Mouse (Mus musculus) embryonic facial prominence, embryonic 11.5 days (tissue): ENCODE measurements around the gene Celf5. TPM values are rescaled to one million over a fixed set of nuclear protein-coding genes. Genes with fewer than 3 reads are reported as not detected.

Experiments
- ATAC-seq: fragments of 200-750 bp; cut with Nextera tagmentation; replicated peaks from 2 replicates; pipeline ENCODE4 v1.8.0; 2017; ENCODE audit warnings: low read depth; ENCODE audit not compliant: insufficient number of reproducible peaks, low FRiP score, low TSS enrichment
- DNase-seq: peaks from one replicate; pipeline ENCODE4 v3.0.0-alpha.2; 2015; ENCODE audit warnings: low spot score
- H3K27ac ChIP-seq: fragments of 300-500 bp; sonication (generic); replicated peaks from 2 replicates; pipeline ENCODE4 v1.5.1; 2014; ENCODE audit warnings: mild to moderate bottlenecking, low read depth, low read length, control low read depth
- H3K27me3 ChIP-seq: fragments of 300-500 bp; sonication (generic); 2 replicates; pipeline ENCODE4 v1.6.1; 2014; ENCODE audit warnings: mild to moderate bottlenecking, low read length, moderate library complexity, mixed read lengths; ENCODE audit not compliant: control insufficient read depth, insufficient read depth
- H3K36me3 ChIP-seq: fragments of 300-500 bp; sonication (generic); replicated peaks from 2 replicates; pipeline ENCODE4 v1.6.1; 2014; ENCODE audit warnings: low read depth, mild to moderate bottlenecking, low read length, moderate library complexity, mixed read lengths; ENCODE audit not compliant: control insufficient read depth, insufficient read depth
- H3K4me1 ChIP-seq: fragments of 300-500 bp; sonication (generic); 2 replicates; pipeline ENCODE4 v1.6.1; 2014; ENCODE audit warnings: low read length, mixed read lengths; ENCODE audit not compliant: control insufficient read depth, insufficient read depth
- H3K4me2 ChIP-seq: fragments of 300-500 bp; sonication (generic); 2 replicates; pipeline ENCODE4 v1.6.1; 2014; ENCODE audit warnings: low read depth, mild to moderate bottlenecking, control low read depth, low read length, moderate library complexity
- H3K4me3 ChIP-seq: fragments of 300-500 bp; sonication (generic); 2 replicates; pipeline ENCODE4 v1.5.1; 2014; ENCODE audit warnings: low read depth, low read length, control low read depth
- H3K9ac ChIP-seq: fragments of 300-500 bp; sonication (generic); replicated peaks from 2 replicates; pipeline ENCODE4 v1.6.1; 2014; ENCODE audit warnings: mild to moderate bottlenecking, control low read depth, low read length
- H3K9me3 ChIP-seq: fragments of 300-500 bp; sonication (generic); replicated peaks from 2 replicates; pipeline ENCODE4 v1.6.1; 2016; ENCODE audit warnings: mild to moderate bottlenecking, low read length, inconsistent platforms, mixed read lengths; ENCODE audit not compliant: control insufficient read depth
- WGBS: fragments of 180-500 bp; shearing (Covaris S2); extraction: QIAGEN DNeasy Blood & Tissue Kit; methylation state at CpG from one replicate; pipeline ENCODE4 v1.1.7; 2014; 5-methylcytosine and 5-hydroxymethylcytosine counted together
- polyA plus RNA-seq: library from polyadenylated mRNA; unstranded; fragments of >200 nt; fragmentation: Nextera tagmentation; extraction: Ambion mirVana; gene quantifications from 2 replicates; pipeline ENCODE4 v1.2.1, GENCODE M21; 2014

Gene Celf5
- polyA plus RNA-seq, 1 experiment from 2014 or later: 2.5 TPM

DNA sequence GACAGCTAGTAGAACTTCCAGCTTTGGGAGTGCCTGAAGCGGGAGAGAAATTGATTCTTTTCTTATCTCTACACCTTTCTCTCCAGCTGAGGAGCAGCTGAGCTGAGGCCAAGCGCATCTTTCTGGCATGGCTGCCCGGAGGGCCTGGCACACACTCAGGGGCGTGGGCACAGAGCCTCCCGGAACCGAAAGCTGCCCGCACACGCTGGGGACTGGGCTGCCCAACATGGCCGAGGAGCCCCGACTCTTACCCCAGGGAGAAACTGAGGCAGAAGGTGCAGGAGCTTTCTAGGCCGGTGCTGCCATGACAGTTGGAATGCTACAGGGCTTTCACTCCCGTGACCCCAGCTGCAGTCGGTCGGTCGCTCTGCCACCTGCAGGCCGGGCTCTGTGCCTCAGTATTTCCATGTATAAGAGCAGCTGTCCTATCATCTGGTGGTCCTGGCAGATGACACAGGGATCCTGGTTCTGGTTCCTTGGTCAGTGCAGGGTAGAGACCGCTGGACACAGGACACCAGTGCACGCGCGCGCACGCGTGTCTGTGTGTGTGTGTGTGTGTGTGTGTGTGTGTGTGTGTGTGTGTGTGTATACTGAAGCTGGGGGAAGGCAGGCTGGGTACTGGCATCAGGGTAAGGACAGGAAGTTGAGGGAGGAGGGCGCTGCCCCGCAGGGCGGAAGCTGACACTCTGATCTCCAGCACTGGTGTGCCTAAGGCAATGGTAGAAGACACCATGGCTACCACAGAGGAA, 48.8 kb downstream of the Celf5 start:
- H3K4me2 ChIP-seq: no peak overlapping the region
- H3K27ac ChIP-seq: no peak overlapping the region
- peaks cover 3% of the 10 kb centered on the region for H3K4me1 ChIP-seq
- no peak overlapping the region for H3K4me3 ChIP-seq
- no peaks in the 10 kb centered on the region for H3K36me3 ChIP-seq
- H3K9ac ChIP-seq: no peak overlapping the region
- DNase-seq (no peak), ATAC-seq (no peak)
- H3K27me3 ChIP-seq: no peaks in the 10 kb centered on the region
- H3K9me3 ChIP-seq: no peaks in the 10 kb centered on the region
- 72% methylated on average over 26 of the region's 26 CpGs for WGBS

DNA sequence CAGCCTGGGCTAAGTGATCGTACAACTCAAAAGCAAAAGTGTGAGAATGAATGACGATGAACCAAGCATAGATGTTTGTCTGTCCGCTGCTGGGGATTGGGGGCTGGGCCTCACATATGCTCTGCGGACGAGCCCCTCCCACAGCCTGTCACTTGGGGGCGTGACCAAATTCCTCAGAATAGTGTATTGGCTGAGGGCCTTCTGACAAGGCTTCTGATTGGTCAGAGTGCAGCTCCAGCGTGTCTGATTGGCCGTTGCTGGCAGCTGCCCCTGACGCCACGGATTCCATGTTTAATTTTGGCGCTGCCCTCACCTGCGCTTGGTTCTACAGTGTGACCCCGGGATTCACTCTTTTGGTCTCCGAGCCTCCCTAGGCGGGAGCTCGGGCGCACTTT, 49.6 kb downstream of the Celf5 start:
- H3K27ac ChIP-seq: no peak overlapping the region
- ATAC-seq: peak; percentile 74
- peak overlapping the region; percentile 13; the same call in 1 of the 2 replicates for H3K9ac ChIP-seq
- peak; percentile 93 for DNase-seq
- peaks cover 4% of the 10 kb centered on the region; the same call in 1 of the 2 replicates for H3K27me3 ChIP-seq
- H3K9me3 ChIP-seq: no peaks in the 10 kb centered on the region
- peak overlapping the region; percentile 38 for H3K4me2 ChIP-seq
- peaks cover 3% of the 10 kb centered on the region for H3K4me1 ChIP-seq
- H3K36me3 ChIP-seq: no peaks in the 10 kb centered on the region
- H3K4me3 ChIP-seq: no peak overlapping the region
- whole genome bisulfite sequencing: 5% methylated on average over 17 of the region's 17 CpGs

DNA sequence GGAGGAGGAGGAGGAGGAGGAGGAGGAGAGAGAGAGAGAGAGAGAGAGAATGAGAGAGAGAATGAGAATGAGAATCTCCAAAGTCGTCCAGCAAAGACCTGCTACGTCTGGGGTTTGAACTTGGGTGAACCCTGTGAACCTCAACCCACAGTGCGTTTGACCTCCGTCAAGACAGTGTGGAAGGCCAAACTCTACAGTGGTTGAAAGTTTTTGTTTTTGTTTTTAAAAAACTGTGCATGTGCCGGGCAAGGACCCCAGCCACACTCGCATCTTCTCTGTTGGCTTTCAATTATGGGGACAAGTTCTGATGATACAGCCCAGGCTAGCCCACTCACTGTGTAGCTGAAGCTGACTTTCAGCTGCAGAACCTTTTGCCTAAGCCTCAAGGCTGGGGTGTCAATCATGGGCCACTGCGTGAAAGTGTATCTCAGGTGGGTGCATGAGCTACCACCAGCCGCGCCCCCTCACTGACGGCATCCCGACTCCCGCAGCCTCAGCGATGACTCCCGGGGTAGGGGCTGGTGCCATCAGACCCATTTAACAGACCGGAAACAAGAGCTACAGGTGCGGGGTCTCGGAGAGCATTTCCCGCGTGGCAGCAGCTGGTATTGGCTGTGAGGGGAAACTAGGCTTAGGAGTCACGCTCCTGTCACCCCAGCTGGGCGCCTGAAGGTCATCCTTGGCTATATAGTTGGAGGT, 50.2 kb downstream of the Celf5 start:
- ATAC-seq: peak; percentile 0; the same call in 1 of the 2 replicates
- no peaks in the 10 kb centered on the region for H3K36me3 ChIP-seq
- H3K4me1 ChIP-seq: peaks cover 3% of the 10 kb centered on the region
- DNase-seq: no peak
- H3K27me3 ChIP-seq: peaks cover 10% of the 10 kb centered on the region
- H3K9me3 ChIP-seq: no peaks in the 10 kb centered on the region
- no peak overlapping the region for H3K4me3 ChIP-seq
- WGBS: 60% methylated on average over 21 of the region's 21 CpGs
- H3K4me2 ChIP-seq: peak overlapping the region; percentile 2; the same call in 1 of the 2 replicates
- no peak overlapping the region for H3K27ac ChIP-seq
- H3K9ac ChIP-seq: no peak overlapping the region

DNA sequence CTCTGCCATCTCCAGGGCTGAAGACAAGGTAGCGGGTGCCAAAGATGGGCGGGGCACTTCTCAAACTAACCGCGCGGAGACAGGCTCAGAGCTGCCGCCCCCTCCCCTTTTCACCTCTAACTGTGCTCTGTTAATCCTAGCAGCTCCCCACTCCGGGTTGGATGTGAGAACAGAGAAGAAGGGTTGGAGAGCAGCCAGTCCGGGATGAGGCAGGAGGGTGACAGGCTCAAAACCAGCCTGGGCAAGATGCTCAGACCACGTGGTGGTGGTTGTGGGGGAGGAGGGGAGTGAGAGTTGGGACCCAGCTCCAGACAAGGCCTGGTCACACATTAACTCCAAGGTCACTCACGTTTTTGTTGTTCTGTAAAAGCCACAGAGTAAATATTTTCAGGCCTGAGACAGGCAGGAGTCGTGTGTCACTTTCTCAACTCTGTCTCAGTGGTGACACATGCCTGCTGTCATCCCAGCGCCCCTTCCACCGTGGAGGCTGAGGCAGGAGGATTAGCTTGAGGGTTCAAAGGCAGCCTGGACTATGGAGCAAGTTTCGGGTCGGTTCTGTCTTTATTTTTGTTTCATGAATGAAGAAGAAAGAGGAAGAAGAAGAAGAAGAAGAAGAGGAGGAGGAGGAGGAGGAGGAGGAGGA, 50.9 kb downstream of the Celf5 start:
- Histone ChIP-seq H3K4me1 (peaks cover 5% of the 10 kb centered on the region), H3K4me2 (peak overlapping the region; percentile 90), H3K36me3 (no peaks in the 10 kb centered on the region), H3K27me3 (peaks cover 16% of the 10 kb centered on the region), H3K9me3 (no peaks in the 10 kb centered on the region), H3K27ac (no peak overlapping the region), H3K9ac (no peak overlapping the region), H3K4me3 (peak overlapping the region; percentile 81)
- 12% methylated on average over 15 of the region's 15 CpGs for WGBS
- DNase-seq (no peak), ATAC-seq (no peak)

DNA sequence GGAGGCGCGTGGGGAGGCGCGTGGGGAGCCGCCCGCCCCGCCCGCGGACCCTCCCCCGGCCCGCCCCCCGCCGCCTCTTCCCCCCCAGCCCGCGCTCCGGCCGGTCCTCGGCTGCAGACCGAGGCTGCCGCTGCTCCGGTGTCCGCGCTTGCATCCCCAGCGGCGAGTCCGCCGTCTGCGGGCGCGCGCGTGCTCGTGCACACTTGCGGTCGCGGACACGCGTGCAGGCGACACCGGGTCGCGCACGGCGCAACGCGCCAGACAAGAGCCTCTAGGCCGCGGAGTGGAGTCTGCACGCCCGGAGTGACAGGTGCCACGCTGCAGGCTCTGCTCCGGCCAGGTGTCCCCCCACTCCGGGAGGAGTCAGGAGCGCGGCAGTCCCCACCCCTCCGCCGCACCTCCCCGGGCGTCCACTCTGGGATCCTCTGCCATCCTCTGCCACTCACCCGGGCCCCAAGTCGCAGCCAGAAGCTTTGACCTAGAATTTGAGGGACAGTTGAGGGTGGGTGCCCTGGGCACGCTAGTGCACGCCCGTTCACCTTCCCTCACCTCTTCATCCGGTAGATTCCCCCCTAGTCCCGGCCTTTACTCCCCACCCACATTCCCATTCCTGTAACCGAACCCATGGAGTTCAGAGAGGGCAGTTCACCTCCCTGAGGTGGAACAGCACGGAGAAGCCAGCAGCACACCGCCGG, 51.5 kb downstream of the Celf5 start:
- H3K4me1 ChIP-seq: peaks cover 9% of the 10 kb centered on the region
- H3K27me3 ChIP-seq: peaks cover 19% of the 10 kb centered on the region
- 2% methylated on average over 51 of the region's 70 CpGs for WGBS
- peak overlapping the region; percentile 90 for H3K4me2 ChIP-seq
- H3K9me3 ChIP-seq: no peaks in the 10 kb centered on the region
- no peaks in the 10 kb centered on the region for H3K36me3 ChIP-seq
- H3K4me3 ChIP-seq: peak overlapping the region; percentile 81
- 0 out of 2 replicates have a peak, but pooled peaks have one; percentile 12 for ATAC-seq
- H3K9ac ChIP-seq: peak overlapping the region; percentile 83
- peak; percentile 41 for DNase-seq
- peak overlapping the region; percentile 81 for H3K27ac ChIP-seq

DNA sequence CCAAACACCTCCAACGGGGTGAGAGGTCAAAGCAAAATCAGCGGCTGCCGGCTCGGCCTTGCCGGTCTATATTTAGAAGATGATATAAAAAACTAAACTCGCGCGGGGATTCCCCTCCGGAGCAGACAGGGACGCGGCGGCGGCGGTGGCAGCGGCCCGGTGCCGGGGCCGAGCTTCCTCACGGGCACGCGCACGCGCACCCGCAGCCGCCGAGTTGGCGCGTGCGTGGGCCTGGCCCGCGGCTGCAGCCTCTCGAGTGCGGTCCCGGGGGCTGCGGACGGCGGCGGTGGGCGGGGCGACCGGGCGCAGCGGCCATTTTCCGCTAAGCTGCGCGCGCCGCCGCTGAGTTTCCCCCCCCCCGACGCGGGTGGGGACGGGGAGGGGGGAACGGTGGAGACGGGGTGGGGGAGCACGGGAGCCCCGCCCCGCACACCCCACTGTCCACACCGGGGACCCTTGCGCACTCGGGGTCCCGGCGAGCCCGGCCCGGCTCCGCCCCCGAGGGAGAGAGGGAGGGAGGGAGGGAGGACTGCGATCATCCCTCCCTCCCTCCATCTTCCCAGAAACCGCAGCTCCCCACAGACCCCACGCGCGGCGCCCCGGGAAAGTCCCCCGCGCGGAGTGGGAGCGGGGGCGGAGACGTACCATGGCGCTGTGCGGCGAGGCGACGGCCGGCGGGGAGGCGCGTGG, 52.2 kb downstream of the Celf5 start:
- Histone ChIP-seq H3K4me3 (peak overlapping the region; percentile 81), H3K36me3 (no peaks in the 10 kb centered on the region), H3K4me1 (peaks cover 9% of the 10 kb centered on the region), H3K4me2 (peak overlapping the region; percentile 90), H3K27ac (peak overlapping the region; percentile 81), H3K9ac (peak overlapping the region; percentile 83), H3K27me3 (peaks cover 26% of the 10 kb centered on the region), H3K9me3 (no peaks in the 10 kb centered on the region)
- ATAC-seq: no peak
- WGBS: under 1% methylated on average over 55 of the region's 89 CpGs
- DNase-seq: peak; percentile 80

DNA sequence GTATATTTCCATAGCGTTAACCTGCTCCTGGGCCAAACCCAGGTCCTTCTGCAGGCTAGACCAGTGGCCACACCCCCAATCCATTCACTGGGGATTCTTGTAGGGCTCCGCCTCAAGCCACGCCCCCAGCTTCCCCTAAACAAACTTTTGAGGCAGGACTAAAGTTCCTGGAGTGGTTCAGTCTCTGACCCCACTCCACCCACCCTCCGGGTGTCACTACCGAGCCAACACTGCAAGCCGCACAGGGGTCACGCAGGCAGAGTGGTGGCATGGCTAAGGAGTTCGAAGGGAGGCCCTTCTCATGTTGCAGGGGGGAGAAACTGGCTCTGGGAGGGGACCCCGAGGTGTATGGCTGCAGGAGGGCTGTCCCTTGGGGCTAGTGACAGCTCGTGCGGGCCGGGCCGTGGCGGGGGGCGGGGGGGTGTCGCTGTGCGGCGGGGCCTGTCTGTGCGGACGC, 52.9 kb downstream of the Celf5 start:
- under 1% methylated on average over 20 of the region's 20 CpGs for WGBS

More for the DNA sequence above, 52.9 kb downstream of the Celf5 start:
- Histone ChIP-seq H3K4me2 (peak overlapping the region; percentile 90), H3K4me1 (peaks cover 9% of the 10 kb centered on the region), H3K36me3 (no peaks in the 10 kb centered on the region), H3K27me3 (peaks cover 31% of the 10 kb centered on the region), H3K9me3 (no peaks in the 10 kb centered on the region), H3K27ac (peak overlapping the region; percentile 81), H3K4me3 (peak overlapping the region; percentile 81), H3K9ac (peak overlapping the region; percentile 83)
- ATAC-seq: 0 out of 2 replicates have a peak, but pooled peaks have one; percentile 5
- DNase-seq: peak; percentile 87
